Mouse (Mus musculus) adipocyte (in vitro differentiated cells): ENCODE results near the gene Olfr763.
"Not testable (repeated sequence)": the region's sequence is repeated elsewhere in the genome, so short reads cannot be mapped to it uniquely, and the experiment has no call there.

ENCODE experiments used
- DNase-seq: peaks from one replicate; pipeline ENCODE4 v3.0.0-alpha.2; 2016; ENCODE audit warnings: low spot score

The Olfr763 gene

DNA sequence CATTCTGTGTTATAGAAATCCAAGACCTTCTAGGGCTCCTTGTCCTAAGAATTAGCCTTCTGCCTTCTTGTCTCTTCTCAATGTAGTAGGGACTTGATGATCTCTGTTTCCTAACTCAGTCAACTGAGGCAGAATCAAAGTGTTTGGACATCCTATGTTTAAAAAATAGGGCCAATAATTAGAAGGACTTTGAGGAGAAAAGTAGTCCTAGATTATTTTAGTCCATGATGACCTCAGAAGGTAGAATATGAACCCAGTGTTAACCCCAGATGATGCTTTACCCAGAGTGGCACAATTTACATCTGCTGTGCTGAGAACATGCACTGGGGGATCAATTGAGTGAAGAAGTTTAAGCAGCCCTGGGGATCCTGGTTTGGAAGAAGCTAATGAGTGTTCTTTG lies 39.3 kb downstream of the Olfr763 start, which contains the start of gene Olfr765:
Gene Olfr765 (minus strand): TSS at position 101 of the 400 bp plus-strand sequence.
- not testable (repeated sequence) for DNase-seq
